Mouse (Mus musculus) forebrain, embryonic 16.5 days (tissue): ENCODE results near the gene Zscan20. TPM values are rescaled to one million over a fixed set of nuclear protein-coding genes. Genes with fewer than 3 reads are reported as not detected.

Source experiments
- polyA plus RNA-seq: library from polyadenylated mRNA; unstranded; fragments of >200 nt; fragmentation: Nextera tagmentation; extraction: Ambion mirVana; gene quantifications from 2 replicates; pipeline ENCODE4 v1.2.1, GENCODE M21; 2015

Zscan20 gene
- polyA plus RNA-seq, 1 experiment from 2014 or later, result 7.6 TPM

Other genes starting within 250 kb of the Zscan20 start
- gene Tlr12, start 8.5 kb upstream of the Zscan20 start, polyA plus RNA-seq, result 1.6 and 3.0 TPM in 2 replicates
- 33.2 and 34.9 TPM in 2 replicates for gene Phc2, start 44.6 kb upstream of the Zscan20 start, polyA plus RNA-seq
- gene A3galt2, start 145.3 kb upstream of the Zscan20 start, polyA plus RNA-seq, result 0.43 and 0.63 TPM in 2 replicates
- gene Zfp362, start 195.9 kb upstream of the Zscan20 start, polyA plus RNA-seq, result 45.2 and 47.6 TPM in 2 replicates